Mouse (Mus musculus): ENCODE results near the gene Sumo2.
"Not testable (repeated sequence)": the region's sequence is repeated elsewhere in the genome, so short reads cannot be mapped to it uniquely, and the experiment has no call there.

Gene Sumo2

GRCm38 (mm10) chr11:115518693-115519092 is 17.4 kb downstream of the Sumo2 start:
- no peak for DNase-seq

GRCm38 (mm10) chr11:115516942-115517341 is 19.1 kb downstream of the Sumo2 start:
- no peak for DNase-seq

- no peak for DNase-seq
Measured at GRCm38 (mm10) chr11:115515021-115515420, 21.1 kb downstream of the Sumo2 start.

GRCm38 (mm10) chr11:115514238-115514663 is 21.8 kb downstream of the Sumo2 start, which contains the start of gene Jpt1:
TSS of gene Jpt1 (minus strand) at chr11:115514387.
- DNase-seq = peak; percentile 97

- peak; percentile 66 for DNase-seq
Measured at GRCm38 (mm10) chr11:115513271-115514237, 22.5 kb downstream of the Sumo2 start.

GRCm38 (mm10) chr11:115512407-115513183 is 23.5 kb downstream of the Sumo2 start:
- DNase-seq = no peak

GRCm38 (mm10) chr11:115512004-115512403 is 24.1 kb downstream of the Sumo2 start:
- DNase-seq = no peak

DNA sequence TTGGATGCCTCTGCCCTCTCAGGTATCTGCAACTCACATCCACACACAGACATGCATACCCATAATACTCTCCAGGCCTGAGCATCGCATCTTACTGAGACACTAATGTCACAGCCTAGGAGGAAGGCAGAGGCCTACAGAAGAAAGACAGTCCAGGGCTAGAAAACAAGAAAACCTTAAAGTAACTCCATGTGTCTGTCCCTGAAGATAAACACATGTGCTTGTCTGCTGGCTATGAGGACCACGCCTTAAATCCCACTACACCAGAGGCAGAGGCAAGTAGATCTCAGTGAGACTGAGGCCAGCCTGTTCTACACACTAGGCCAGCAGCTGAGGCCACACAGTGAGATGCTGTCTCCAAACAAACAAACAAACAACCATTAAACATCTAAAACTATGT is 25.0 kb downstream of the Sumo2 start:
- no peak for DNase-seq

- DNase-seq = no peak
Measured at GRCm38 (mm10) chr11:115510507-115510888, 25.6 kb downstream of the Sumo2 start.

- no peak for DNase-seq
Measured at GRCm38 (mm10) chr11:115509773-115510506, 26.1 kb downstream of the Sumo2 start.

DNA sequence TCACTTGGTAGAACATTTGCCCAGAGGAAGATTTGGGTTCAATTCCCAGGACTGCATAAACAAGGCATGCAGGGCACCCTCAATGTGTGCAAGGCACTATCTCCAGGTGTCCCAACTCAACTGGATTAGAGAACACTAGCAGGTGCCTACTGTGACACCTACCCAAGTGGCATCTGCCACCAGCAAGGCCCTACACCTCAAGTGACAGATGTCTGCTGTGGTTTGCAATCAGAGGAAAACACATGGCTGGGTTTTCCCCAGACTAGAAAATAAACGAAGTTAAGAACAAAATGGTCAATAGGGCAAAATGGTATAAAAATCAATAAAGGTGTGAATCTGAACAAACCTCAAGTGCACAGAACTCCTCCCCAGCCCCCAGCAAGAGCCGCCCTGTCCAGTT is 28.0 kb downstream of the Sumo2 start:
- DNase-seq = no peak

- DNase-seq = no peak
Measured at GRCm38 (mm10) chr11:115506586-115506985, 29.5 kb downstream of the Sumo2 start.

- DNase-seq = no peak
Measured at GRCm38 (mm10) chr11:115502636-115503035, 33.4 kb downstream of the Sumo2 start.

DNA sequence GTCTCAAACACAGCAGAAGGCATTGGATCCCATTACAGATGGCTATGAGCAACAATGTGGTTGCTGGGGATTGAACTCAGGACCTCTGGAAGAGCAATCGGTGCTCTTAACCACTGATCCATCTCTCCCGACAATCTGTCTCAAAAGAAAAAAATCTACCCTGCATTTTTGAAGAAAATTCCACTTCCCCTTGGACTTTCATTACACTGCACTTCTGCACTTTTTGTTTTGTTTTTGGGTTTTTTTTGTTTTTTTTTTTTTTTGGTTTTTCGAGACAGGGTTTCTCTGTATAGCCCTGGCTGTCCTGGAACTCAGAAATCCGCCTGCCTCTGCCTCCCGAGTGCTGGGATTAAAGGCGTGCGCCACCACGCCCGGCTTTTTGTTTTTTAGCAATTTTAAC is 39.5 kb downstream of the Sumo2 start:
- not testable (repeated sequence) for DNase-seq

DNA sequence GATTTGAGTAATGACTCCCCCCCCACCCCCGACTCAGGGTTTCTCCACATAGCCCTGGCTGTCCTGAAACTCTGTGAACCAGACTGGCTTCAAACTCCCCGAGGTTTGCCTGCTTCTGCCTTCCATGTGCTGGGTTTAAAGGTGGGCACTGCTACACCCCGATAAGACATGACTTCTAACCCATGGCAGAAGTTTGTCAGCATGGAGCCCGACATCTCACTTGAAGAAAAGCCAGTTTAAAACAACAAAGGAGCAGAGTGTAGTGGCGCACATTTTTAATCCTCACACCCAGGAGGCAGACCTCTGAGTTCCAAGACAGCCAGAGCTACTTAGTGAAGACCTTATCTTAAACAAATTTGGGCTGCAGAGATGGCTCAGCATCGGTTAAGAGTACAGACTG is 43.7 kb downstream of the Sumo2 start:
- DNase-seq = peak; percentile 22

DNA sequence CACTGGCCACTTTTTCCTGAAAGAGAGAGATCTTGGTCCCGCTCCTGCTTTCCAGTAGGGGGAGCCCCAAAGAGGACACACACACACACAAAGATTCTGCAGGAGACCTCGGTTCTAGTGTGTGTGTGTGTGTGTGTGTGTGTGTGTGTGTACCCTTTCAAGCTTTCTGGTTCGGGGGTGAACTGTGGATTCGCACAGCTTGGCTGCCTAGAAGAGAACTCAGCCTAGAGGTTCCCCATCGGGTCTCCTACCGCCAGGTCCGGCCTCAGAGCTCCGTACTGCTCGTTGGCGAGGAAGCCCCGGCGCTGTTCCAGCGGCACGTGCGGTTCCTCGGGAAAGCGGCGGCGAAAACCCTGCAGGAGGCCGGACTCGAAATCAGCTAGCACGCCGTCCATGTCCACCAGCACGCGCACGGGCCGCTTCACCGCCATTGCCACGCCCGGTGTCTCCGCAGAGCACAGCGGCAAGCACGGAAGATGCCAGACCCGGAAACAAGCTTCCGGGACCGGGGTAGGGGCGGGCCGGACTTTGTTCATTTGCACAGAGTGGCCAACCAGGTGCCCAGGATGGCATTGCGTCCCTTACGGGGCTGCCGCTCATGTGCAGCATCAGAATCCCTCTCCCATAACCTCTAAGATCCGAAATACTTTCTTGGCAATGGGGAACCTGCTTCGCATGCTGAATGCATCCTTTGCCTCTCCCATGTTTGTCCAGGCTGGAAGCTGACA is 44.6 kb downstream of the Sumo2 start, which contains the start of gene Nt5c:
Nt5c (minus strand) TSS at position 507 of the 728 bp plus-strand sequence.
- peak; percentile 88 for DNase-seq

DNA sequence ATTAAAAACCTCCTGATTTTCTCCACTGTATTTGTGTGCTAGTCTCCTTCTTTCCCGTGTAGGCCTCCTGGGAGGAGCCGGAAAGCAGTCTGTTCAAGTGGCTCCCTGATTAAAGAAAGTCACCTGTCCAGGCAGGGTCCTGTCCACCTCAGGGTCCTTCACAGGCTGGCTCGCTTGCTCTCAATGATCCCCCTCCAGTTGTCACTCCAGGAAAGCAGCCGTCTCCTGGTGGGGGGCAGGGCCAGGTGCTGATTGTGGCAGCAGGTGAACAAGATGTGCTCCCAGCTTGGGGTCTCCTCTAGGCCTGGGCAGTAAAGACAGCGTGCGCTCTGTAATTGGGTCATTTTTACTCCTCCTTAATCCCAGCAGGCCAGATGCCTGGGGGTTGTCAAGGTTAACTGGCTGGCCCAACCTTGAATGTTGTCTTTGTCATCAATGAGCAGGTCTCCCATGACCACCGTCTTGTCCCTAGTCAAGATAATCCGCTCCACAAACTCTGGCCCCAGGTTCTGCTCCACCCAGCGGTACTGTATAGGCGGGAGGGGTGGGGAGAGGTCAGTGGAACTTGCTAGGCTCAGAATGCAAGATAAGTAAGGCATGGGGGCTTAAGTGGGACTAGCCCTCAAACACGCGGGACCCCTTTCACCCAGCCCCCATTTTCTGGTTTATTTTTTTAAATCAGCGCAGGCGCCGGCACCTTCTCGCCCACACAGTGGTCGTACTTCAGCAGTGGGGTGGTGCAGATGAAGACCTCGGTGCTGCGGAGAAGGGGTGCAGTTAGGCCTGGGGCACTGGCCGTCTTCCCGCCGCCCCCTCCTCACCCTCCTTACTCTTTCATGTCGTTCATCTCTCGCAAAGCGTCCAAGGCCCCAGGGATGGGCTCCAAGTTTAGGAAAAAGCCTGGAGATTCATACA is 45.4 kb downstream of the Sumo2 start:
- DNase-seq = peak; percentile 60

- peak; percentile 85 for DNase-seq
Measured at GRCm38 (mm10) chr11:115488551-115489104, 47.4 kb downstream of the Sumo2 start.

- DNase-seq = no peak
Measured at GRCm38 (mm10) chr11:115485155-115485554, 50.9 kb downstream of the Sumo2 start.

- DNase-seq = peak; percentile 76
Measured at GRCm38 (mm10) chr11:115483726-115484125, 52.4 kb downstream of the Sumo2 start.

GRCm38 (mm10) chr11:115483278-115483677 is 52.8 kb downstream of the Sumo2 start:
- peak; percentile 36 for DNase-seq

Data from cerebellum, adult 9-11 months (tissue).